Comparison of ENCODE assay signal across 25 mouse cellular contexts in the genomic region with DNA sequence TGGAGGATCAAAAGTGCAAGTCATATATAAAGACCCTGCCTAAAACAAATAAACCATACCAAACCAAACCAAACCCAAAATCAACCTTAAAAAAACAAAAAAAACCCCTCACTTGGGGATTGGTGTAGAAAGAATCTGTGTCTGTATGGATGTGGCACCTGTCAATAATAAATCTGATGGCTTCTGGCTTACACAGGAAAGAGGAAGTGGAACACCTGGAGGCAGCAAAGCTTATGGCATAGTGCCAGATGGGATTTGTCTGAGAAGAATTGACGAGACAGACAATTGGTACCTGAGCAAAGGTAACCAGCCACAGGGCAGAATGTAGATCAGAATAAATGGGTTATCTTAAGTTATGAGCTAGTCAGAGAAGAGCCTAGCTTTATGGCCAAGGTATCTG.
"Had no signal": no experiment of that assay in that cellular context is flagged by ENCODE, and none has a peak within 500 bp of the region (broad histone marks: within the 10 kb centered on the region; RNA-seq: fewer than 3 reads in every experiment).

No protein-coding gene starts in this region.

- H3K9ac ChIP-seq: heart, embryonic 13.5 days; heart, embryonic 15.5 days; hindbrain, embryonic 13.5 days; hindbrain, embryonic 15.5 days; limb, embryonic 12.5 days; liver, embryonic 13.5 days; liver, embryonic 15.5 days had no signal

- DNase-seq: gastrocnemius, adult 2 months; gastrocnemius, postnatal 10 days; gastrocnemius, postnatal 36 days; heart, adult 2 months; heart, postnatal 4 days; kidney, adult 18-20 months; kidney, adult 8-10 months; kidney, postnatal 10 days; kidney, postnatal 25 days; kidney, postnatal 4 days; liver; liver, embryonic 13.5 days had no signal

- ATAC-seq: hindbrain, postnatal 0 days had no signal

- H3K27me3 ChIP-seq: heart, embryonic 13.5 days; heart, embryonic 15.5 days; hindbrain, embryonic 13.5 days; hindbrain, embryonic 15.5 days; limb, embryonic 12.5 days; liver, embryonic 13.5 days; liver, embryonic 15.5 days had no signal

- H3K9me3 ChIP-seq: heart, embryonic 13.5 days; heart, embryonic 15.5 days; hindbrain, embryonic 10.5 days; hindbrain, embryonic 13.5 days; hindbrain, embryonic 15.5 days; limb, embryonic 10.5 days; limb, embryonic 12.5 days; liver, embryonic 13.5 days; liver, embryonic 15.5 days had no signal

- H3K4me2 ChIP-seq: heart, embryonic 11.5 days; heart, embryonic 13.5 days; heart, embryonic 15.5 days; hindbrain, embryonic 13.5 days; hindbrain, embryonic 15.5 days; limb, embryonic 12.5 days; liver, embryonic 11.5 days; liver, embryonic 13.5 days; liver, embryonic 15.5 days had no signal

- H3K4me3 ChIP-seq: gastrocnemius, adult 2 months; heart, adult 2 months; heart, embryonic 13.5 days; heart, embryonic 15.5 days; hindbrain, embryonic 10.5 days; hindbrain, embryonic 13.5 days; hindbrain, embryonic 15.5 days; layer of hippocampus, adult 2 months; left cerebral cortex, adult 2 months; limb, embryonic 10.5 days; limb, embryonic 12.5 days; liver, embryonic 13.5 days; liver, embryonic 15.5 days had no signal

- H3K27ac ChIP-seq: gastrocnemius, adult 2 months; heart, adult 2 months; heart, embryonic 13.5 days; heart, embryonic 15.5 days; hindbrain, embryonic 10.5 days; hindbrain, embryonic 13.5 days; hindbrain, embryonic 15.5 days; hindbrain, postnatal 0 days; layer of hippocampus, adult 2 months; left cerebral cortex, adult 2 months; limb, embryonic 10.5 days; limb, embryonic 12.5 days; liver, embryonic 13.5 days; liver, embryonic 15.5 days had no signal

- H3K4me1 ChIP-seq: hindbrain, embryonic 10.5 days; hindbrain, embryonic 13.5 days; hindbrain, embryonic 15.5 days; limb, embryonic 10.5 days; limb, embryonic 12.5 days had no signal
